Mouse (Mus musculus) ES-Bruce4 (cell line): ENCODE measurements at regions not wholly inside any gene's neighbourhood (a gene's known extent, or its start where the extent isn't known, plus 50 kb on each side); places are given as distances from the start of the nearest gene placed in this dataset.

Experiments used
- CTCF ChIP-seq: IDR thresholded peaks from one replicate; pipeline ENCODE4 v1.8.1; 2011; ENCODE audit warnings: low read depth, low read length
- EP300 ChIP-seq: IDR thresholded peaks from 2 replicates; pipeline ENCODE4 v1.6.1; 2011; ENCODE audit warnings: low read depth, low read length; ENCODE audit not compliant: insufficient read depth
- POLR2A ChIP-seq: IDR thresholded peaks from one replicate; pipeline ENCODE4 v1.8.1; 2011; ENCODE audit warnings: low read length; ENCODE audit not compliant: insufficient read depth

DNA sequence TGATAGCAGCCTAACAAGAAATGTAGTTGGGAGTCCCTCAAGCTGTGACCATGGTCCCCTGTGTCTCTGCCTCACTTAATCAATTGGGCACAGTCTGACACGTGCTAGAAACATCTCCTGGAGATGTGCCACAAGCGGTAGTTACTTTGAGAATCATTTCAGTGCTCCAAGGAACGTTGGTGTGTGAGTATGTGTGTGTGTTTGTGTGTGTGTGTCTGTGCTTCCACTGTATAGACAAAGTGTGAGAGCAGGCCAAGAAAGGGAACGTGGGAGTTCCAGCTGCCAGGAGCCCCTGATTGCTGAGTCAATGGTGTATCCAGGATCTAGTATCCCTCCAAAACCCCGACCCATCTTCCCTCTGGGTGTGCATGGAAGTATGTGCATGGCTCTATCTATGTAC is 149.0 kb upstream of the A530016L24Rik start:
- TF ChIP-seq CTCF (no peak), POLR2A (no peak), EP300 (no peak)
